Mouse (Mus musculus) lung, embryonic 15.5 days (tissue): ENCODE results near the gene Csf2rb. TPM values are rescaled to one million over a fixed set of nuclear protein-coding genes. Genes with fewer than 3 reads are reported as not detected.

ENCODE experiments used
- microRNA-seq: library from miRNA; unstranded; fragments of <30 nt; microRNA quantifications from one replicate; pipeline ENCODE4, GENCODE M21; 2016
- polyA plus RNA-seq: library from polyadenylated mRNA; unstranded; fragments of >200 nt; fragmentation: Nextera tagmentation; extraction: Ambion mirVana; gene quantifications from 2 replicates; pipeline ENCODE4 v1.2.1, GENCODE M21; 2015

Csf2rb gene
- polyA plus RNA-seq, 1 experiment from 2014 or later = 2.7 TPM

Small RNAs within 50 kb of the gene (microRNA-seq; reads per million reads assigned to microRNA genes)
- not detected for gene Mir7676-1
- not detected for gene Mir7676-2

Other genes with a start within 250 kb of the Csf2rb start
- gene Cacng2, start 205.7 kb upstream of the Csf2rb start, polyA plus RNA-seq = not detected in 2 replicates
- gene Ift27, start 151.6 kb upstream of the Csf2rb start, polyA plus RNA-seq = 88.0 and 89.8 TPM in 2 replicates
- gene Pvalb, start 119.4 kb upstream of the Csf2rb start, polyA plus RNA-seq = 0.18 and 0.26 TPM in 2 replicates
- gene Ncf4, start 81.0 kb upstream of the Csf2rb start, polyA plus RNA-seq = 5.3 and 5.9 TPM in 2 replicates
- 0.22 and 0.47 TPM in 2 replicates for gene Csf2rb2, start 20.0 kb upstream of the Csf2rb start, polyA plus RNA-seq
- gene Tex33, start 70.2 kb downstream of the Csf2rb start, polyA plus RNA-seq = not detected in 2 replicates
- gene Tst, start 80.2 kb downstream of the Csf2rb start, polyA plus RNA-seq = 81.1 and 88.7 TPM in 2 replicates
- 3.3 and 4.1 TPM in 2 replicates for gene Mpst, start 80.7 kb downstream of the Csf2rb start, polyA plus RNA-seq
- gene Kctd17, start 102.8 kb downstream of the Csf2rb start, polyA plus RNA-seq = 46.9 and 49.5 TPM in 2 replicates
- gene Tmprss6, start 142.9 kb downstream of the Csf2rb start, polyA plus RNA-seq = 0.06 and 0.20 TPM in 2 replicates
- 0.25 and 1.3 TPM in 2 replicates for gene Il2rb, start 169.5 kb downstream of the Csf2rb start, polyA plus RNA-seq
- gene C1qtnf6, start 205.7 kb downstream of the Csf2rb start, polyA plus RNA-seq = 31.1 and 33.1 TPM in 2 replicates
- gene Sstr3, start 218.9 kb downstream of the Csf2rb start, polyA plus RNA-seq = 0.05 TPM in 1 of 2 replicates, not detected in the other
- gene Rac2, start 247.0 kb downstream of the Csf2rb start, polyA plus RNA-seq = 17.5 and 27.3 TPM in 2 replicates